Mouse (Mus musculus) neural tube, embryonic 15.5 days (tissue): Measurements from ENCODE around the gene Gp1bb. TPM values are rescaled to one million over a fixed set of nuclear protein-coding genes. Genes with fewer than 3 reads are reported as not detected.

Experiments used
- ATAC-seq: fragments of 200-750 bp; cut with Nextera tagmentation; 2 replicates; pipeline ENCODE4 v1.8.0; 2017; ENCODE audit warnings: mild to moderate bottlenecking, moderate TSS enrichment, moderate library complexity; ENCODE audit not compliant: low FRiP score
- H3K27ac ChIP-seq: fragments of 300-500 bp; sonication (generic); replicated peaks from 2 replicates; pipeline ENCODE4 v1.5.1; 2015; ENCODE audit warnings: mild to moderate bottlenecking, inconsistent platforms
- H3K27me3 ChIP-seq: fragments of 300-500 bp; sonication (generic); replicated peaks from 2 replicates; pipeline ENCODE4 v1.6.1; 2015; ENCODE audit warnings: inconsistent platforms
- H3K36me3 ChIP-seq: fragments of 300-500 bp; sonication (generic); 2 replicates; pipeline ENCODE4 v1.6.1; 2015; ENCODE audit warnings: inconsistent platforms
- H3K4me1 ChIP-seq: fragments of 300-500 bp; sonication (generic); 2 replicates; pipeline ENCODE4 v1.6.1; 2015; ENCODE audit warnings: inconsistent platforms
- H3K4me2 ChIP-seq: fragments of 300-500 bp; sonication (generic); 2 replicates; pipeline ENCODE4 v1.6.1; 2015; ENCODE audit warnings: inconsistent platforms, mild to moderate bottlenecking, moderate library complexity
- H3K4me3 ChIP-seq: fragments of 300-500 bp; sonication (generic); replicated peaks from 2 replicates; pipeline ENCODE4 v1.5.1; 2015; ENCODE audit warnings: mild to moderate bottlenecking, inconsistent platforms
- H3K9ac ChIP-seq: fragments of 300-500 bp; sonication (generic); replicated peaks from 2 replicates; pipeline ENCODE4 v1.6.1; 2015; ENCODE audit warnings: mild to moderate bottlenecking, inconsistent platforms
- H3K9me3 ChIP-seq: fragments of 300-500 bp; sonication (generic); replicated peaks from 2 replicates; pipeline ENCODE4 v1.6.1; 2016; ENCODE audit warnings: inconsistent platforms
- WGBS: fragments of 180-500 bp; shearing (Covaris S2); methylation state at CpG from one replicate; pipeline ENCODE4 v1.1.7; 2015; ENCODE audit warnings: mixed read lengths; 5-methylcytosine and 5-hydroxymethylcytosine counted together
- polyA plus RNA-seq: library from polyadenylated mRNA; unstranded; fragments of >200 nt; fragmentation: Nextera tagmentation; extraction: Ambion mirVana; gene quantifications from 2 replicates; pipeline ENCODE4 v1.2.1, GENCODE M21; 2015

The Gp1bb gene
- polyA plus RNA-seq, 1 experiment from 2014 or later = 11.5 TPM

DNA sequence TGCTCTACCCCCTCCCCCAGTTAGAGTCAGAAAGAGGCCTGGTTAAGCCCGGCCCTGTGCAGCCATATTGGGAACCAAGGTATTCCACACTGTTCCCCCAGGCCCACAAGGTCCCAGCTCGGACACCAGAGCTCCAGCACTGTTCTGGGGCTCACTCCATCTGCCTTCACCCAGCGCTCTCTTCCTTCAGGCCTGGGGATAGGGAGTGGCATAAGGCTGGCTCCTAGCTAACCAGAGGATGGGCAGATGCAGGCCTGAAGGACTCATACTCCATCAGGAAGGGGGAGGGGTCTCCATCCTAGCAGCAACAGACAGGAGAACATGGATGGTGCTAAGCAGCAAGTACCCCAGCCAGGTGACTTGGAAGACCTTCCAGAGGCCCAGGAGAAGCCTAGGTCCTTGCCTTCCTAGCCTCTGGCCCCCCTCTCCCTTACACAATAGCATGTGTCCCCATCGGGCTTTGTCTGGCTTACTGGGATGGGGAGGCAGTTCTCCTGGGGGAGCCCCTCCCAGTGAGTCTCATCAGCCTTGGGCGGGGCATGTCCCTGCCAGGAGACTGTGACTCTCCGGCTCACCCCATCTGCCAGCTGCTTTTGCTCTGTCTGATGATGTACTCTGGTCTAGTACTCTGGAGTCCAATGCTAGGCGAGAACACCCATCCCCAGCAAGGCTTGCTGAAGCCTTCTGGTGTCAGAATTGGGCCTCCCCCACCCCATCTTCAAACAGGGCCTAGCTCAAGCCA is 6.2 kb upstream of the Gp1bb start:
- Histone ChIP-seq H3K4me1 (peaks cover 43% of the 10 kb centered on the region), H3K4me2 (peak overlapping the region; percentile 92), H3K36me3 (peaks cover 17% of the 10 kb centered on the region), H3K27ac (peak overlapping the region; percentile 87), H3K27me3 (peaks cover 29% of the 10 kb centered on the region), H3K9me3 (no peaks in the 10 kb centered on the region), H3K4me3 (peak overlapping the region; percentile 85), H3K9ac (peak overlapping the region; percentile 98)
- no peak for ATAC-seq
- 37% methylated on average over 7 of the region's 7 CpGs for WGBS

DNA sequence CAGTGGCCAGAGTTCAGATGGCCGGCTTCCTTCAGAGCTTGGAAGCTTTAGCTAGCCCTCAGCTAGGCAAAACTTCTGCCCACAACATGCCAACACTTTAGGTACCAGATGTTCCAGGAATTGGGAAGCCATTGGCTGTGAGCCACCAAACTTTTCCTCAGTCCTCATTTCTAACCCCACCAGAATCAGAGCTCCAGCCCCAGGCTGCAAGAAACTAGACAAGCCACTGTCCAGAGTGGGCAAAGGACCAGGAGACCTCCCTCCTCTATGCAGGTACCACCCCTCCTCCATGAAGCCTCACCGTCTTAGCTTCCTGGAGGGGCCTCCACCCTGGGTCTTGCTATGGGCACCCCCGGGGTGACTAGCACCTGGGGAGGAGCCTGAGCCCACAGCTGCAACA is 5.0 kb upstream of the Gp1bb start:
- H3K9me3 ChIP-seq = no peaks in the 10 kb centered on the region
- peak overlapping the region; percentile 85; the same call in 1 of the 2 replicates for H3K4me3 ChIP-seq
- no peak for ATAC-seq
- H3K27me3 ChIP-seq = peaks cover 41% of the 10 kb centered on the region
- peaks cover 29% of the 10 kb centered on the region for H3K36me3 ChIP-seq
- WGBS = 47% methylated on average over 3 of the region's 3 CpGs
- peak overlapping the region; percentile 92 for H3K4me2 ChIP-seq
- peaks cover 44% of the 10 kb centered on the region for H3K4me1 ChIP-seq
- no peak overlapping the region for H3K27ac ChIP-seq
- H3K9ac ChIP-seq = peak overlapping the region; percentile 98; the same call in 1 of the 2 replicates

DNA sequence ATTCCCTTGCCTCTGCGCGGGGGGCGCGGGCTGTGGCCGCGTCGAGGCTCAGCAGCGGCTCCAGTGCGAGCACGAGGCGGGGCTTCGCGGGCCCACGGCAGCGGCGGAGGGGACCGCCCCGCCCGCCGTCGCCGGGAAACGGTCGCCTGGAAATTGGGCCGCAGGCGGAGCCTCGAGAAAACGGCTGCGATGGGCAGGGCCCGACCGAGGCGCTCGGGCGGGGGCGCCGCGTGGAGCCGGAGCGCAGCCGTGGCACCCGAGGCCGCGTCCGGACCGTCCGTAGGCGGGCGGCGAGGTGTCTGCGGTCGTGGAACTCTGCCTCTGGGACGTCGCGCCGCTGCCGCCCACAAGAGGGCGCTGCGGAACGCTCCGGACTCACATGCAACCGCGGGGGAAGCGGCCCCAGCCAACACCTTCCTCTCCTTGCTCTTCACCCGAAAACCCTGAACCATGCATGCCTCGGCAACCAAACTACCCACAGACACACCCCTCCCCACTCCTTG is 4.2 kb upstream of the Gp1bb start, which contains the start of gene Gm49601:
Gene Gm49601 (minus strand): TSS at position 52 of the 503 bp plus-strand sequence.
- Histone ChIP-seq H3K27me3 (peaks cover 49% of the 10 kb centered on the region), H3K27ac (no peak within 1 kb of the TSS), H3K4me1 (peaks cover 51% of the 10 kb centered on the region), H3K9me3 (no peaks in the 10 kb centered on the region), H3K4me2 (peak within 1 kb of the TSS; percentile 92), H3K36me3 (peaks cover 35% of the 10 kb centered on the region), H3K4me3 (peak within 1 kb of the TSS; percentile 85), H3K9ac (peak within 1 kb of the TSS; percentile 98)
- WGBS = under 1% methylated on average over 65 of the region's 65 CpGs
- peak; percentile 11 for ATAC-seq

DNA sequence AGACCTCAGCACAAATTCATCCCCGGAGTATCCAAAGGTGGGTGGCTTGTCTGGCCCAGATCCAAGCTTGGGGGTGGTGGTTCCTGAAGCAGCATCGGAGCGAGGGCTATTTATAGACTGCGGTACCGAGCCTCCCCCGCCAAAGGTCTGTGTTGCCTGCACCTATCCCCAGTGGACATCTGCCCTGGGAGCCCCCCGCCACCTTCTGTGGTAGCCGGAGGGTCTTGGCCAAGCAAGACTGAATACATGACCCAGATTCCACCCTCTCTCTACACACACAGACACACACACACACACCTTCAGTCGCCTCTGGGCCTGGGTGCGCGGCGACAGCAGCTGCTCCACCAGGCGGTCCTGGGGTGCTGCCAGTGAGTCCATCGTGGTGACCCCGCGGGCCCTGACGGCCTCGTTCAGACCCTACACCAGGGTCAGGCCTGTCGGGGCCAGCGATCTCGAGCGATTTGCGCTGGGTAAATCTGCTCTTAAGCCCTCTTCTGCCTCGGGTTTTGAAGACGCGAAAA is 3.6 kb upstream of the Gp1bb start:
- no peak overlapping the region for H3K27ac ChIP-seq
- H3K9ac ChIP-seq = peak overlapping the region; percentile 65
- peak overlapping the region; percentile 85 for H3K4me3 ChIP-seq
- WGBS = 13% methylated on average over 26 of the region's 26 CpGs
- ATAC-seq = peak; percentile 0; the same call in 1 of the 2 replicates
- H3K36me3 ChIP-seq = peaks cover 35% of the 10 kb centered on the region
- H3K4me2 ChIP-seq = peak overlapping the region; percentile 92
- H3K9me3 ChIP-seq = no peaks in the 10 kb centered on the region
- peaks cover 57% of the 10 kb centered on the region for H3K4me1 ChIP-seq
- peaks cover 54% of the 10 kb centered on the region for H3K27me3 ChIP-seq

DNA sequence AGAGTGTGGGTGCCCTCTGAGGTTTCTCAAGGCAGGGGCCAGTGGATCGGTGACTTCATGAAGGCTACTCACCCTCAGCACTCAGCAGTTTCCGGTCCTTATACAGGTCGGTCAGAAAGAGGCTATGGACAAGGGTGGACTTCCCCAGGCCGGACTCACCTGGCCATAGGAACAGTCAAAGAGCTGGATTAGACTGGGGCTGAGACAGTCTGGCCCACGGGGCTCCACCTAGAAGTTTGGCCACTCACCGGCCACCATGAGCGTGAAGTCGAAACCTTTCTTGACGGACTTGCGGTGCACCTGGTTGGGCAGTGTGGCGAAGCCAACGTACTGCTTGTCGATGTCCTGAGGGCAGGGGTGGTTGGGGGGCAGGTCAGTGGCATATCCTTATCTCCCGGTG is 2.9 kb upstream of the Gp1bb start:
- Histone ChIP-seq H3K9ac (no peak overlapping the region), H3K4me2 (no peak overlapping the region), H3K4me1 (peaks cover 58% of the 10 kb centered on the region), H3K9me3 (no peaks in the 10 kb centered on the region), H3K36me3 (peaks cover 35% of the 10 kb centered on the region), H3K27ac (no peak overlapping the region), H3K27me3 (peaks cover 61% of the 10 kb centered on the region), H3K4me3 (no peak overlapping the region)
- 49% methylated on average over 14 of the region's 14 CpGs for WGBS
- ATAC-seq = no peak

DNA sequence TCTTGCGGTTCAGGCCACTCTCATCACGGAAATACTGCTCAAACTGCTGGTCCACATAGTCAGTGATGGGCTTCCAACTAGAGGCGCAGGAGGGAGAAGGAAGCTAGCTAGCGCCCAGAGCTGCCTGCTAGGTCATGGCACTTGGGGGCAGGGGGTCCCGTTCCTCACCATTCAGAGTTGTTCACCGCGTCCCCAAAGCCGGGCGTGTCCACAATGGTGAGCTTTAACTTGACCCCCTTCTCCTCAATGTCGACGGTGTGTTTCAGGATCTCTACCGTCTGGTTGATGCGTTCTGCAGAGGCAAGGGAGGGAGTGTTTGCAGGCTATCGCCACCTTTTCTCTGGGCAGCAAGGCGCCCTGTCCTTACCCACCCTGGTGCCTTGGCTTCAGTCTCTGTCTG is 2.4 kb upstream of the Gp1bb start:
- H3K4me2 ChIP-seq = no peak overlapping the region
- H3K4me1 ChIP-seq = peaks cover 56% of the 10 kb centered on the region
- ATAC-seq = no peak
- no peak overlapping the region for H3K27ac ChIP-seq
- no peak overlapping the region for H3K9ac ChIP-seq
- H3K4me3 ChIP-seq = no peak overlapping the region
- 40% methylated on average over 15 of the region's 15 CpGs for WGBS
- H3K36me3 ChIP-seq = peaks cover 35% of the 10 kb centered on the region
- H3K27me3 ChIP-seq = peaks cover 66% of the 10 kb centered on the region
- no peaks in the 10 kb centered on the region for H3K9me3 ChIP-seq

DNA sequence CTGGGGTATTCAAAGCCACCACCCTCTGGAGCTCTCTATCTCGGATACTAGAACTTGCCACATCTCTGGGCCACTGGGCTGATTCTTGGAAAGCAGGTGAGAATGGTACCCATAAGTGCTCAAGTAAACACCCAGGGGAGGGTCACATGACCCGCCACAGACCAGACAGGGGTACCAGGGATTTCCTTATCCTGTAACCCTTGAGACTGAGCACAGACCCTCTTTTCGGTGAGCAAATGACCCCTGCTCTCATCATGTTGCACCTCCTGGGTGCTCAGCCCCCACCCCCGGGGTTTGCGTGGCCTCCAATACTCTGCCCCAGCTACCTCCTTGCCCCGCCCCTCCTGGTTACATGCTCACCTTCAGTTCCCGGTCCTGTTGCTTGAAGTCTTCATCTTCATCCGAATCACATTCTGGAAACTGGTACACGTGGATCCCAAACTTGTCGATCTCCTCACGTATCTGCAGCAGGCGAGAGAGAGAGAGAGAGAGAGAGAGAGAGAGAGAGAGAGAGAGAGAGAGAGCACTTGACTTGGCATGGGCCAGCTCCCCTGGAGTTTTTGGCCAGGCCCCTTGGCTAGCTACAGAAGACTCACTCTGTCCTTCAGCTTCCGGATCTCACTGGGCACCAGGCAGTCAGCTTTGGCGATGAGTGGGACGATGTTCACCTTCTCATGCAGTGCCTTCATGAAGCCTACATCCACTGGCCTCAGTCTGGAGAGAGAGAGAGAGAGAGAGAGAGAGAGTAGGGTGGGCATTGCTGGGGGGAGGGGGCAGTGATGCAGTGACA is 1.7 kb upstream of the Gp1bb start:
- no peak overlapping the region for H3K4me3 ChIP-seq
- H3K4me1 ChIP-seq = peaks cover 54% of the 10 kb centered on the region
- no peak overlapping the region for H3K9ac ChIP-seq
- no peak overlapping the region for H3K4me2 ChIP-seq
- no peaks in the 10 kb centered on the region for H3K9me3 ChIP-seq
- no peak overlapping the region for H3K27ac ChIP-seq
- 41% methylated on average over 15 of the region's 15 CpGs for WGBS
- H3K27me3 ChIP-seq = peaks cover 73% of the 10 kb centered on the region
- H3K36me3 ChIP-seq = peaks cover 39% of the 10 kb centered on the region
- ATAC-seq = no peak

DNA sequence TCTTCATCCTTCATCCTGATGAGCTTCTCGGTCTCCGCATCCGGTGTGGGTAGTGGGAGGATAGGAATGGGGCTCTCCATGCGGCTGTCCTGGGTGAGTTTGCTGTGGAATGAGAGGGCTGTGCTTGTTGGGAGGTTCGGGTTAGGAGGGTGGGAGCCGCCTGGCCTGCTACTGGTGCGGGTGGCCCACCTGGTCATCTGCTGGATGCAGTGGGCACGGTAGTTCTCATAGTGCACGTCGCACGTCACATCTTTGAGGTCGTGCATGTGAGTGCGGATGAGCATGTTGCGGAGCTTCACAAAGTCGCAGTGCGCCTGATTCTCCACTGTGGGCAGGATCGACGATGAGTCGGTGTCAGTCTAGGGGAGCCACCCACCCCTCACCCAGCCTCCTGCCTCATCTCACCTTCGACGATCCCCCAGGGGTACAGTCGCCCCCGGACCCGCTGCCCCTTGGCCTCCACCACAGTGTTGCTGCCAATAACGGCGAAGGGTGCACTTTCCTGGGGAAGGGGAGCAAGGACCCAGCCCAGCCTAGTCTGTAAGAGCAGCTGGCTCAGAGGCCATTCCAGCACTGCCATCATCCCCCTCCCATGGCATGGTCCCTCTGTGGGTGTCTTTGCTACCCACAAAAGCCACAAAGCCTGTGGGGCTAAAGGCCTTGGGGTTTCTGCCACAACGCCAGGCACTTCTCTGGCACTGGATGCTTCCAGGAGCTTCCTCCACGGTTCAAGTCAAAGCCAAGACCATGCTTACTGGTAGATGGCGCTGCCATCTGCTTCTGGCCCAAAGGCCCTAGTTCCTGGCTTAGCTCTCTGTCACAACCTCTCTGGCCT is 930 bp upstream of the Gp1bb start:
- no peaks in the 10 kb centered on the region for H3K9me3 ChIP-seq
- no peak overlapping the region for H3K9ac ChIP-seq
- no peak overlapping the region for H3K4me3 ChIP-seq
- H3K36me3 ChIP-seq = peaks cover 39% of the 10 kb centered on the region
- no peak overlapping the region for H3K4me2 ChIP-seq
- H3K27ac ChIP-seq = no peak overlapping the region
- peaks cover 45% of the 10 kb centered on the region for H3K4me1 ChIP-seq
- no peak for ATAC-seq
- H3K27me3 ChIP-seq = peaks cover 81% of the 10 kb centered on the region
- WGBS = 37% methylated on average over 29 of the region's 29 CpGs

DNA sequence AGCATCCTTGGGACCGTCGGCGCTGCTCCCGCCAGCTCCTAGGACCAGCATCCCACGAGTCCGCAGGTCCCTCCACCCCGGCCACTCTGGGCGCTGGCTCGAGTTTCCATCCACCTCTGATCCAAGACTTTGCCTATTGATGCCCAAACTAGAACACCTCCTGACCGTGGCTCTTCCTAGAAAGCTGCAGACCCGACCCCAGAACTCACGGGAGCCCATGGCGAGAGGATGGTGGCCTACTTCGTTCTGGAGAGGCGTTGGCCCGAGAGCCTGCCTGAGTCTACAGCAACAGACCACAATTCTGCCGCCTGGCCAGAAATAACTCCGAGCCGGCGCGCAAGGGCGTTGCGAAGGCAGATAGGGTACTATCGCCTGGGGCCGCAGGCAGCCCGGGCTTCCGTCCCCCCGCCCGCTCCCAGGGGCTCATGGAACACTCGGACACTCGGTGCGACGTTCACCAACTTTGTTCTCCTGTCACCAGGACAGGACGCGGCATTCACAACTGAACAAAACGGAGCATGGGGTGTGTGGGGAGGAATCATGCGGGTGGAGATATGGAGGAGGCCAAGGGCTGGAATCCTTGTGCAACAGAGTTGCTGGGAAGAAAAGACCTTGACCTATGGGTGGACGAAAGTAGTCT is 721 bp downstream of the Gp1bb start:
- 0 out of 2 replicates have a peak overlapping the region, but pooled peaks have one; percentile 33 for H3K9ac ChIP-seq
- 10% methylated on average over 38 of the region's 38 CpGs for WGBS
- ATAC-seq = no peak
- peaks cover 39% of the 10 kb centered on the region for H3K4me1 ChIP-seq
- no peak overlapping the region for H3K27ac ChIP-seq
- peak overlapping the region; percentile 78 for H3K4me2 ChIP-seq
- no peaks in the 10 kb centered on the region for H3K9me3 ChIP-seq
- H3K36me3 ChIP-seq = peaks cover 39% of the 10 kb centered on the region
- peaks cover 86% of the 10 kb centered on the region for H3K27me3 ChIP-seq
- peak overlapping the region; percentile 39 for H3K4me3 ChIP-seq

DNA sequence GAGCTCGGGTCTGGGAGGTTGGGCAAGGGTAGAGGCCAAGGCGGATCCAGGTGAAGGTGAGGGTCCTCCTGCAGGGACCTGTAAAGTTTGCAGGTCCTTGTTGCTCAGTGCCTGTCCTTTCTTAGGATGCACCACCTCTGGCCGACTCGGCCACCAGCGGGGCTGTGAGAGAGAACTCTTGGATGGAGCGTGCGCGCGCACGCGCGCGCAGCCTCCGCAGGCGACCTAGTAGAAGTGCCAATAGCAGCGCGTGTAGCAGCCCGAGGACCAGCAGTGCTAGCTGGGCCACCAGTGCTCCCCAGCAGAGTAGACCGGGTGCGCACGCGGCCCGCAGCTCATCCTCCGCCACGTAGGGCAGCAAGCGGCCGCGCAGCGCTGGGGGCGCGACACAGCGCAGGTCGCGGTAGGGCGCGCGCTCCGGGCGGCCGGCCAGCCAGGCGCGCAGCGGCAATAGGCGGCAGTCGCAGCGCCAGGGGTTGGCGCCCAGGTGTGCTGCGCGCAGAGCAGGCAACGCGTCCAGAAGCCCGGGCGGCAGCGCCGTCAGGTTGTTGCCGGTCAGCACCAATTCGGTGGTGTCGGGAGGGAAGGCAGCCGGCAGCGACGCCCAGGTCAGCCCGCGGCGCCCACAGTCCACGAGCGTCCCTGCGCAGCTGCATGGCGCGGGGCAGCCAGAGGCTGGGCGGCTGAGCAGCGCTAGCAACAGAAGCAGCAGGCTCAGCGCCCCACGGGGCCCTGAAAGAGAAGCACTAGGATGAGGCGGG is 1.4 kb downstream of the Gp1bb start:
- WGBS = 4% methylated on average over 74 of the region's 74 CpGs
- Histone ChIP-seq H3K9me3 (no peaks in the 10 kb centered on the region), H3K36me3 (peaks cover 39% of the 10 kb centered on the region), H3K27ac (no peak overlapping the region), H3K4me3 (peak overlapping the region; percentile 39), H3K9ac (peak overlapping the region; percentile 33; the same call in 1 of the 2 replicates), H3K27me3 (peaks cover 84% of the 10 kb centered on the region), H3K4me2 (peak overlapping the region; percentile 78), H3K4me1 (peaks cover 32% of the 10 kb centered on the region)
- peak; percentile 48; the same call in 1 of the 2 replicates for ATAC-seq
